Mouse (Mus musculus): Measurements from ENCODE around the gene Setd1a. TPM values are rescaled to one million over a fixed set of nuclear protein-coding genes. Genes with fewer than 3 reads are reported as not detected.
"Not testable (repeated sequence)": the region's sequence is repeated elsewhere in the genome, so short reads cannot be mapped to it uniquely, and the experiment has no call there.

Gene Setd1a
- total RNA-seq, 2 experiments from 2014 or later: 21.0 to 22.3 TPM

- intact Hi-C loops (cut with DNase I): no loop called here
- DNase-seq: no peak
Observed at GRCm38 (mm10) chr7:127822494-127822893, 46.0 kb downstream of the Setd1a start.

- intact Hi-C loops (cut with DNase I): no loop called here
Observed at GRCm38 (mm10) chr7:127823236-127824171, 47.0 kb downstream of the Setd1a start.

GRCm38 (mm10) chr7:127824176-127824871 is 47.9 kb downstream of the Setd1a start, which contains the start of the genes Stx4a and Stx1b:
Gene Stx4a (plus strand): TSS chr7:127824294.
Gene Stx1b (minus strand): TSS chr7:127824549.
- intact Hi-C loops (cut with DNase I): no loop called here
- peak; percentile 35 to 45 for DNase-seq

More at GRCm38 (mm10) chr7:127823236-127824171, 47.0 kb downstream of the Setd1a start:
- DNase-seq: no peak

GRCm38 (mm10) chr7:127835550-127835949 is 59.1 kb downstream of the Setd1a start:
- intact Hi-C loops (cut with DNase I): no loop called here
- no peak for DNase-seq

DNA sequence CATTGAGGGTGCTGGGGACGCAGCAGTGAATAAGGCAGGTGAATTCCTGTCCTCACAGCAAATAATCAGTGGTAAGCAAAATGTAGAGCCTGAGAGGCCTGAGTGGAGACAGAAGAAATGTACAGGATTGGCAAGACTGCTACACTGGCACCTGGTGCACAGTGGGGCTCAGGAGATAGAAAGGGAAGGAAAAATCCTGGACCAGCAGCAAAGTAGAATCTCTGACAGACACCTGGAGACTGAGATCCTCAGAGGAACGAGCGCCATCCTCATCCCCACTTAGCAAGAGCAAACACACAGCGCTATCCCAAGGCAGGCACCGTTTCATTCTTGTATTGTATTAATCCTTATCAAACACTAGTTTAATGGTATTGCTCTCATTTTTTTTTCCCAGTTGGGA is 61.0 kb downstream of the Setd1a start:
- intact Hi-C loops (cut with DNase I): no loop called here
- DNase-seq: no peak

DNA sequence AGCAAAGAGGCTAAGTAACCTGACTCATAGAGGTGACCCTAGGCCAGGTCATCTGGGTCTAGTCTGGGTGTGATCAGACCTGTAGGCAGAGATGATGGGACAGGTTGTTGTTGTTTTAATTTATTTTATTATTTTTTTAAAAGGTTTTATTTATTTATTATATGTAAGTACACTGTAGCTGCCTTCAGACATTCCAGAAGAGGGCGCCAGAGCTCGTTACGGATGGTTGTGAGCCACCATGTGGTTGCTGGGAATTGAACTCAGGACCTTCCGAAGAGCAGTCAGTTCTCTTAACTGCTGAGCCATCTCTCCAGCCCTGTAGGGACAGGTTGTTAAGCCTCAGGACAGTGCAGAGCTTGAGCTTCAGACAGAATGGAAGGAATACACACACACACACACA is 61.4 kb downstream of the Setd1a start:
- DNase-seq: not testable (repeated sequence)
- intact Hi-C loops (cut with DNase I): loop anchor here (2.0 kb wide), 1 partner anchor 21 kb away; no protein-coding TSS in a partner anchor

DNA sequence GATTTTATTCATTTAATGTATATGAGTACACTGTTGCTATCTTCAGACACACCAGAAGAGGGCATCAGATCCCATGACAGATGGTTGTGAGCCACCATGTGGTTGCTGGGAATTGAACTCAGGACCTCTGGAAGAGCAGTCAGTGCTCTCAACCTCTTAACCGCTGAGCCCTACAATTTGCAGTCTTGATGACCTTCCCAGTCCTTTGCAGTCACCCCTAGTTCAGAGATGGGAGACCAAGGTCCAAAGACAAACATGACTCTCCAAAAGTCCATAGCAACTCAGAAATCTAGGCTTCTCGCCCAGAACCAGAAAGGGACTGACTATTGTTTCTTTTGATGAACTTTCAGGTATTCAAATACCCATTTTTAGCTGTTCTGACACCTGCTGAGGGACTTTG is 63.6 kb downstream of the Setd1a start:
- intact Hi-C loops (cut with DNase I); DNase-seq: not testable (repeated sequence)

GRCm38 (mm10) chr7:127840886-127841285 is 64.4 kb downstream of the Setd1a start:
- intact Hi-C loops (cut with DNase I): loop anchor here (1.0 kb wide), 1 partner anchor 41 kb away; the partner anchor contains the start of gene Hsd3b7
- DNase-seq: peak; percentile 49 to 58

GRCm38 (mm10) chr7:127841340-127842000 is 65.0 kb downstream of the Setd1a start:
- DNase-seq: peak; percentile 95
- intact Hi-C loops (cut with DNase I): loop anchor here (1.0 kb wide), 1 partner anchor 41 kb away; the partner anchor contains the start of gene Hsd3b7

DNA sequence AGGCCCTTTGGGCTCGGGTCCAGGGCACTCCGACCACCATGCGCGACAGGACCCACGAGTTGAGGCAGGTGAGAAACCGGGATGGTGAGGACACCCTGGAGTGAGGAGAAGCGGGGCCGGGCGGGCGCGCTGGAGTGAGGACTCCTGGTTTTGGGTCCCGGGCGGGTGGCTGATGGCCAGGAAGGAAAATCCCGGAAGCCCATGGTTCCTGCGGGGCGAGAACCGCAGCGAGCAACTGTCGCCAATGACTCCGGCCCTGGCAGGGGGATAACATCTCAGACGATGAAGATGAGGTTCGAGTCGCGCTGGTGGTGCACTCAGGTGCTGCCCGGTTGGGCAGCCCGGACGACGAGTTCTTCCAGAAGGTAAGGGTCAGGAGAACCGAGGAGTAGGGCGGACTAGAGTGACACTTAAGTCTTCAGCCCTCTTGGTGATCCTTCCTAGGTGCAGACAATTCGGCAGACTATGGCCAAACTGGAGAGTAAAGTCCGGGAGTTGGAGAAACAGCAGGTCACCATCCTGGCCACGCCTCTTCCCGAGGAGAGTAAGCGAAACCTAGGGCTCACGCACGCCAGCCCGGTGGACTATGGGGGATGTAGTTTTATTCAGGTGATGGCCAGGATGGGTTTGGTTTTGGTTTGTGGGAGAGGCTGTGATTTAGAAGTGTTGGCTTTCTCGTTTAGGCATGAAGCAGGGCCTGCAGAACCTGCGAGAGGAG is 65.7 kb downstream of the Setd1a start:
- DNase-seq: peak; percentile 78 to 82
- intact Hi-C loops (cut with DNase I): no loop called here

Other genes with a start within 250 kb of the Setd1a start
- gene Tmem265, start 215.3 kb upstream of the Setd1a start, total RNA-seq (2021): not detected
- 10 to 100 TPM; 19.2 to 20.2 TPM for gene Phkg2, start 203.3 kb upstream of the Setd1a start, total RNA-seq (2021)
- 10 to 100 TPM in 1 of 2 experiments, 1 to 10 TPM in 1; 8.8 to 12.6 TPM for gene Ccdc189, start 188.1 kb upstream of the Setd1a start, total RNA-seq (2021)
- gene Rnf40, start 187.9 kb upstream of the Setd1a start, total RNA-seq (2021): 10 to 100 TPM; 46.5 to 53.9 TPM
- gene Zfp629, start 160.9 kb upstream of the Setd1a start, total RNA-seq (2021): 10 to 100 TPM; 28.8 to 29.1 TPM
- 10 to 100 TPM; 33.5 to 47.3 TPM for gene Bcl7c, start 67.7 kb upstream of the Setd1a start, total RNA-seq (2021)
- gene Ctf1, start 63.9 kb upstream of the Setd1a start, total RNA-seq (2021): 1 to 10 TPM; 5.0 to 6.0 TPM
- gene Ctf2, start 44.5 kb upstream of the Setd1a start, total RNA-seq (2021): not detected
- 1 to 10 TPM; 4.8 to 5.7 TPM for gene Fbxl19, start 32.1 kb upstream of the Setd1a start, total RNA-seq (2021)
- 10 to 100 TPM; 16.6 to 17.3 TPM for gene Orai3, start 6.9 kb upstream of the Setd1a start, total RNA-seq (2021)
- 1 to 10 TPM; 2.7 to 3.0 TPM for gene Gm49388, start 8.9 kb downstream of the Setd1a start, total RNA-seq (2021)
- 10 to 100 TPM; 14.9 to 18.4 TPM for gene Hsd3b7, start 23.9 kb downstream of the Setd1a start, total RNA-seq (2021)
- gene Stx4a, start 47.6 kb downstream of the Setd1a start, total RNA-seq (2021): 10 to 100 TPM; 66.7 to 68.1 TPM
- gene Stx1b, start 47.9 kb downstream of the Setd1a start, total RNA-seq (2021): under 1 TPM; 0.65 to 0.83 TPM
- gene Zfp646, start 99.6 kb downstream of the Setd1a start, total RNA-seq (2021): 10 to 100 TPM; 21.0 to 21.9 TPM
- gene Zfp668, start 100.2 kb downstream of the Setd1a start, total RNA-seq (2021): 1 to 10 TPM; 3.8 to 5.5 TPM
- gene Prss53, start 114.3 kb downstream of the Setd1a start, total RNA-seq (2021): under 1 TPM; 0.59 to 0.88 TPM
- not detected for gene Gm21974, start 118.8 kb downstream of the Setd1a start, total RNA-seq (2021)
- gene Vkorc1, start 118.9 kb downstream of the Setd1a start, total RNA-seq (2021): 10 to 100 TPM; 25.6 to 28.1 TPM
- gene Bckdk, start 127.4 kb downstream of the Setd1a start, total RNA-seq (2021): 10 to 100 TPM; 85.7 to 86.8 TPM
- 10 to 100 TPM; 13.5 TPM for gene Kat8, start 135.8 kb downstream of the Setd1a start, total RNA-seq (2021)
- gene Prss8, start 153.4 kb downstream of the Setd1a start, total RNA-seq (2021): under 1 TPM in 1 of 2 experiments, not detected in 1; 0.24 TPM
- 1 to 10 TPM; 6.4 to 6.7 TPM for gene Prss36, start 170.1 kb downstream of the Setd1a start, total RNA-seq (2021)
- 100 to 1,000 TPM; 169 to 184 TPM for gene Fus, start 190.8 kb downstream of the Setd1a start, total RNA-seq (2021)
- gene Pycard, start 217.2 kb downstream of the Setd1a start, total RNA-seq (2021): 10 to 100 TPM in 1 of 2 experiments, 1 to 10 TPM in 1; 5.6 to 13.6 TPM
- 100 to 1,000 TPM; 209 to 217 TPM for gene Trim72, start 227.3 kb downstream of the Setd1a start, total RNA-seq (2021)

All from heart, postnatal 14 days (tissue).